Mouse (Mus musculus) kidney, adult 18-20 months (tissue): ENCODE data around the gene Dlg2.

Experiments
- DNase-seq: peaks from one replicate; pipeline ENCODE4 v3.0.0; 2021

Gene Dlg2

GRCm38 (mm10) chr7:91456796-91457195, 980.3 kb downstream of the Dlg2 start:
- no peak for DNase-seq

GRCm38 (mm10) chr7:91457207-91457606, 980.7 kb downstream of the Dlg2 start:
- DNase-seq: peak; percentile 23

GRCm38 (mm10) chr7:91461352-91461751, 984.9 kb downstream of the Dlg2 start:
- DNase-seq: no peak

GRCm38 (mm10) chr7:91463256-91463655, 986.8 kb downstream of the Dlg2 start:
- no peak for DNase-seq

- no peak for DNase-seq
Measured at GRCm38 (mm10) chr7:91467061-91467460, 990.6 kb downstream of the Dlg2 start.

- no peak for DNase-seq
Measured at GRCm38 (mm10) chr7:91479145-91479544, 1002.7 kb downstream of the Dlg2 start.

- no peak for DNase-seq
Measured at GRCm38 (mm10) chr7:91481574-91482197, 1005.2 kb downstream of the Dlg2 start.

GRCm38 (mm10) chr7:91493234-91493633, 1016.8 kb downstream of the Dlg2 start:
- DNase-seq: no peak

- DNase-seq: no peak
Measured at GRCm38 (mm10) chr7:91495526-91495925, 1019.1 kb downstream of the Dlg2 start.

GRCm38 (mm10) chr7:91511119-91511518, 1034.6 kb downstream of the Dlg2 start:
- no peak for DNase-seq

GRCm38 (mm10) chr7:91514445-91514844, 1038.0 kb downstream of the Dlg2 start:
- no peak for DNase-seq

GRCm38 (mm10) chr7:91516225-91516624, 1039.8 kb downstream of the Dlg2 start:
- no peak for DNase-seq

- no peak for DNase-seq
Measured at GRCm38 (mm10) chr7:91525859-91526258, 1049.4 kb downstream of the Dlg2 start.

- peak; percentile 3 for DNase-seq
Measured at GRCm38 (mm10) chr7:91542597-91543285, 1066.3 kb downstream of the Dlg2 start.

GRCm38 (mm10) chr7:91543286-91543650, 1066.8 kb downstream of the Dlg2 start:
- DNase-seq: no peak

- no peak for DNase-seq
Measured at GRCm38 (mm10) chr7:91544600-91544999, 1068.1 kb downstream of the Dlg2 start.

GRCm38 (mm10) chr7:91548796-91549195, 1072.3 kb downstream of the Dlg2 start:
- DNase-seq: no peak

GRCm38 (mm10) chr7:91557582-91557981, 1081.1 kb downstream of the Dlg2 start:
- no peak for DNase-seq

GRCm38 (mm10) chr7:91567423-91567822, 1091.0 kb downstream of the Dlg2 start:
- no peak for DNase-seq

GRCm38 (mm10) chr7:91570969-91571368, 1094.5 kb downstream of the Dlg2 start:
- DNase-seq: no peak

GRCm38 (mm10) chr7:91572666-91573065, 1096.2 kb downstream of the Dlg2 start:
- no peak for DNase-seq

- DNase-seq: no peak
Measured at GRCm38 (mm10) chr7:91573321-91573720, 1096.8 kb downstream of the Dlg2 start.

GRCm38 (mm10) chr7:91576216-91576615, 1099.7 kb downstream of the Dlg2 start:
- DNase-seq: no peak

GRCm38 (mm10) chr7:91582203-91582602, 1105.7 kb downstream of the Dlg2 start:
- DNase-seq: no peak

- DNase-seq: no peak
Measured at GRCm38 (mm10) chr7:91583566-91583965, 1107.1 kb downstream of the Dlg2 start.
